Mouse (Mus musculus) kidney, adult 2 months (tissue): ENCODE data around the gene Metap1. TPM values are rescaled to one million over a fixed set of nuclear protein-coding genes. Genes with fewer than 3 reads are reported as not detected.

Experiments
- DNase-seq: peaks from one replicate; pipeline ENCODE4 v3.0.0; 2021
- H3K27ac ChIP-seq: fragments of 200-500 bp; 2 replicates; pipeline ENCODE4 v1.5.1; 2012; ENCODE audit warnings: low read depth, low read length, control low read depth, inconsistent platforms; ENCODE audit not compliant: insufficient read depth
- H3K27me3 ChIP-seq: fragments of 200-500 bp; replicated peaks from 2 replicates; pipeline ENCODE4 v1.6.1; 2012; ENCODE audit warnings: mild to moderate bottlenecking, moderate library complexity, low read length, inconsistent platforms; ENCODE audit not compliant: control insufficient read depth, insufficient read depth
- H3K36me3 ChIP-seq: fragments of 200-500 bp; 2 replicates; pipeline ENCODE4 v1.6.1; 2012; ENCODE audit warnings: mild to moderate bottlenecking, moderate library complexity, low read length, inconsistent platforms; ENCODE audit not compliant: control insufficient read depth, insufficient read depth
- H3K4me1 ChIP-seq: fragments of 200-500 bp; 2 replicates; pipeline ENCODE4 v1.6.1; 2011; ENCODE audit warnings: low read length; ENCODE audit not compliant: control insufficient read depth, insufficient read depth
- H3K4me3 ChIP-seq: fragments of 200-500 bp; 2 replicates; pipeline ENCODE4 v1.5.1; 2011; ENCODE audit warnings: mild to moderate bottlenecking, low read depth, low read length, control low read depth; ENCODE audit not compliant: insufficient read depth
- CTCF ChIP-seq: fragments of 200-500 bp; conservative IDR thresholded peaks from 2 replicates; pipeline ENCODE4 v1.5.1; 2011; ENCODE audit warnings: low read depth, mild to moderate bottlenecking, control low read depth, low read length, moderate library complexity, mixed read lengths; ENCODE audit not compliant: insufficient read depth, insufficient read length
- POLR2A ChIP-seq: fragments of 200-500 bp; IDR thresholded peaks from one replicate; pipeline ENCODE4 v1.6.1; 2011; ENCODE audit warnings: low read depth, low read length, control low read depth
- WGBS: fragments of 180-500 bp; shearing (Covaris S2); methylation state at CpG from one replicate; pipeline ENCODE4 v1.1.7; 2018; 5-methylcytosine and 5-hydroxymethylcytosine counted together
- polyA plus RNA-seq: library from polyadenylated mRNA; depleted of rRNA; stranded (reverse); fragments of >200 nt; gene quantifications from 2 replicates; pipeline ENCODE4 v1.2.3, GENCODE M21; 2012

Gene Metap1
- polyA plus RNA-seq, 1 experiment = 22.6 TPM

GRCm38 (mm10) chr3:138452169-138452568 lies 37.1 kb downstream of the Metap1 start:
- TF ChIP-seq CTCF (no peak), POLR2A (no peak)
- Histone ChIP-seq H3K4me3 (no peak overlapping the region), H3K4me1 (peaks cover 8% of the 10 kb centered on the region; the same call in 1 of the 2 replicates), H3K27me3 (no peaks in the 10 kb centered on the region), H3K36me3 (peaks cover 2% of the 10 kb centered on the region; the same call in 1 of the 2 replicates), H3K27ac (no peak overlapping the region)
- DNase-seq = no peak
- WGBS = 82% methylated on average over 10 of the region's 10 CpGs

DNA sequence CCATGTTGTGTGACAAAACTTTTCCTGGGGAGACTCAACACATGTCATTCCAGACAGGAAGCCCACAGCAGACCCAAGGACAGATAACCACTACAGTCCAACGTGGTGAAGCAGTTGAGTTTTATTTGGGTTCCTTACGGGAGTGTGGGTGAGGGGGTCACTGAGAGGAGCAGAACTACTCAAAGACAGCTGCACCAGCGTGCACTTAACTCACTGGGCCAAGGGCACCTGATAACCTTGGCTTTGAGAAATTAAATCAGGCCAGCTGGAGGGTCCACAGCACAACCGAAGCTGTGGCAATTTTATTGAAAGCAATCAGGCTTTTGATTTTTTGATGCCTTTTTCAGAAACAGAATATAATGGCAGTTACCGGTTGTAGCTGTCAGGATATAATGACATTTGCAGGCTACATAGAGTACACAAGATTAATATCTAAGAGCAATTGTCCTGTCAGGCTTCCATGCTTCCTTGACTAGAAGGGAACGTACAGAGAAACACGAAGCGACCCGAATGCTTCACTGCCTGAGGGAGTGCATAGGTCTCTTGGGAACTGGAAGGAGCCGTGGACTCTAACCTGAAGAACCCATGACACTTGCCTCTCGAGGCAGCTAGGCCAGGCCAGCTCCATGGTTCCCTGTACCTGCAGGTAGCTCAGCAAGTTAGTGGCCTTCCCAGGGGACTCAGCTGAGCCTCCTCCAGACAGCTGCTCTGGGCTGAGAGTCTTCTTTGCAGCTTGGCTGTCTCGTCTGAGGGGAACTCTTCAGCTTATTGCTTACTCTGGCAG lies 41.0 kb downstream of the Metap1 start:
- Histone ChIP-seq H3K27me3 (no peaks in the 10 kb centered on the region), H3K36me3 (peaks cover 2% of the 10 kb centered on the region; the same call in 1 of the 2 replicates), H3K27ac (peak overlapping the region; percentile 94), H3K4me1 (peaks cover 8% of the 10 kb centered on the region; the same call in 1 of the 2 replicates), H3K4me3 (no peak overlapping the region)
- TF ChIP-seq POLR2A = no peak
- no peak for TF ChIP-seq CTCF
- DNase-seq = peak; percentile 79
- 39% methylated on average over 12 of the region's 12 CpGs for WGBS

- H3K27me3 ChIP-seq = no peaks in the 10 kb centered on the region
- no peaks in the 10 kb centered on the region for H3K36me3 ChIP-seq
- no peak for TF ChIP-seq POLR2A
- no peak for TF ChIP-seq CTCF
- peak overlapping the region; percentile 92 for H3K27ac ChIP-seq
- WGBS = 3% methylated on average over 9 of the region's 9 CpGs
- no peak for DNase-seq
- H3K4me3 ChIP-seq = peak overlapping the region; percentile 97
- H3K4me1 ChIP-seq = peaks cover 7% of the 10 kb centered on the region; the same call in 1 of the 2 replicates
Observed at GRCm38 (mm10) chr3:138443465-138443771, 45.9 kb downstream of the Metap1 start.

DNA sequence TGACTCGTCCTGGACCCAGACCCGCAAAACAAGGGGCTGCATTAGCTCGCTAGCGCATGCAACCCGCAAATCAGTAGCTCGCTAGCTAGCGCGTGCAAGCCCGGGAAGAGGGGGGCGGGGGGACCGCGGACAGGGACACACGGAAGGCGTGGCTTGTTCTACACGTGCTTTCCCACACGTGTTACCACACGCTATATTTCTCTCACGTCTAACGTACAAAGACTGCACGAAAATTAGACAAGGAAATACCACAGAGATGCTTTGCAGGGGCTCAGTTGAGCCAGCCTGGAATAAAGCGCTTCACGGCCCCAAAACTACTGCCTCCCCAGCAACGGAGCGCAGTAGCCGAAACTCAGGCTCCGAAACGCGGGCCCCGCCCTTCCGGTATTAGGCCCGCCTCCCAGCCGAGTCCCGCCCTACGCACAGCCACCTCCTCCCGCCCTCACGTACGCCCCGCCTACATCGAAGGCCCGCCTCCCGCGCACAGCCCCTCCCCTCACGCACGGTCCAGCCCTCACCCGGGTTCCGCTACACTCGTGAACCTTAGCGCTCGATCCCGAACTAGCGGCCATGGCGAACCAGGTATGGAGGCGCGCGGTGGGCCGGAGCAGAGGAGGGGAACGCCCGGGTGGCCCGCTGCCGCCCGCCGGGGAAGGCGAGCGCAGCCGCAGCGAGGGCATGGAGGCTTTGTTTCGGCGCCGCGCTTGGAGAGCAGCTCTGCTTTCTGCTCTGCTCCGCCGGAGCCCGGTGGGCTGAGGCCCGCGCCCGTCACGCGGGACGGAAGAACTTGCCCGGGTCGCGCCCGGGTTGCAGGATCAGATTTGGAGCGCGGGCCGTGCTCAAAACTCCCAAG lies 46.5 kb downstream of the Metap1 start, which contains the start of gene Adh5:
Gene Adh5, plus strand, starts transcription at position 482 of the 853 bp plus-strand sequence.
- TF ChIP-seq CTCF = no peak
- no peak for TF ChIP-seq POLR2A
- peak within 1 kb of the TSS; percentile 97 for H3K4me3 ChIP-seq
- H3K27ac ChIP-seq = peak within 1 kb of the TSS; percentile 92
- H3K36me3 ChIP-seq = no peaks in the 10 kb centered on the region
- no peaks in the 10 kb centered on the region for H3K27me3 ChIP-seq
- peak; percentile 94 for DNase-seq
- H3K4me1 ChIP-seq = peaks cover 4% of the 10 kb centered on the region; the same call in 1 of the 2 replicates
- WGBS = under 1% methylated on average over 85 of the region's 86 CpGs

DNA sequence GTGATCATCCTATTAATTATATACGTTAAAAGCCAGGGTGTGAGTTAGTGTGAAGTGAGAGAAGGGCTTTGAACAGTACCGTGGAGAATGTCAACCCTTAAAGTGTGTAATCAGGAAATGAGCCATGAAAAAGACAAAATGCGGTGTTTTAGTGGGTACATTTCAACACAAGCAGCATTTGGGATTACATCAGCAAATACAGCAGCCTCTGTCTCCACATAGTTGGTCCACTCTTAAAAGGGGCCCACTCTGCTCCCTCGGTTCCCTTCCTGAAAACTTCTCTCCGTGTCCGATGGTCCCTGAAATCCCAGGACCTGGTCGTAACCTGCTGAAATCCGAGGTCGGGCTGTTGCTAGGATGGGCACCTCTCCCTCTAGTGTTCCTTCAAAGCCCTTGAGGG lies 47.1 kb downstream of the Metap1 start:
- DNase-seq = no peak
- 2% methylated on average over 9 of the region's 9 CpGs for WGBS
- H3K27ac ChIP-seq = no peak overlapping the region; the same call in 1 of the 2 replicates
- no peaks in the 10 kb centered on the region for H3K36me3 ChIP-seq
- TF ChIP-seq CTCF (no peak), POLR2A (no peak)
- peaks cover 3% of the 10 kb centered on the region; the same call in 1 of the 2 replicates for H3K4me1 ChIP-seq
- H3K4me3 ChIP-seq = peak overlapping the region; percentile 97
- no peaks in the 10 kb centered on the region for H3K27me3 ChIP-seq

- Histone ChIP-seq H3K27me3 (no peaks in the 10 kb centered on the region), H3K27ac (no peak overlapping the region), H3K4me1 (peaks cover 3% of the 10 kb centered on the region; the same call in 1 of the 2 replicates), H3K36me3 (no peaks in the 10 kb centered on the region), H3K4me3 (no peak overlapping the region)
- WGBS = 79% methylated on average over 3 of the region's 3 CpGs
- TF ChIP-seq CTCF (no peak), POLR2A (no peak)
- DNase-seq = no peak
Observed at GRCm38 (mm10) chr3:138438716-138439115, 50.6 kb downstream of the Metap1 start.

GRCm38 (mm10) chr3:138431835-138432234 lies 57.5 kb downstream of the Metap1 start:
- H3K27me3 ChIP-seq = no peaks in the 10 kb centered on the region
- no peak overlapping the region for H3K4me3 ChIP-seq
- H3K4me1 ChIP-seq = no peaks in the 10 kb centered on the region
- DNase-seq = peak; percentile 62
- no peaks in the 10 kb centered on the region for H3K36me3 ChIP-seq
- no peak overlapping the region for H3K27ac ChIP-seq
- TF ChIP-seq POLR2A (no peak), CTCF (no peak)
- 50% methylated on average over 2 of the region's 2 CpGs for WGBS
